Mouse (Mus musculus) testis, postnatal 10 days (tissue): ENCODE measurements around the gene Tradd.

Source experiments
- DNase-seq: peaks from one replicate; pipeline ENCODE4 v3.0.0; 2021; ENCODE audit warnings: low spot score

Tradd gene

GRCm38 (mm10) chr8:105270101-105270915 is 5.9 kb upstream of the Tradd start:
- DNase-seq: no peak

- DNase-seq: no peak
Measured at GRCm38 (mm10) chr8:105269461-105269947, 5.1 kb upstream of the Tradd start, which contains the start of gene Hsf4. Hsf4 (plus strand) TSS chr8:105269801.

- no peak for DNase-seq
Measured at GRCm38 (mm10) chr8:105269075-105269458, 4.7 kb upstream of the Tradd start.

- DNase-seq: no peak
Measured at GRCm38 (mm10) chr8:105268342-105269074, 4.1 kb upstream of the Tradd start.

GRCm38 (mm10) chr8:105266775-105267174 is 2.4 kb upstream of the Tradd start:
- no peak for DNase-seq

GRCm38 (mm10) chr8:105265128-105265527 is 719 bp upstream of the Tradd start:
- DNase-seq: no peak

- peak; percentile 30 for DNase-seq
Measured at GRCm38 (mm10) chr8:105263244-105263912, 1.0 kb downstream of the Tradd start.

- peak; percentile 38 for DNase-seq
Measured at GRCm38 (mm10) chr8:105261326-105261980, 3.0 kb downstream of the Tradd start.

- DNase-seq: peak; percentile 37
Measured at GRCm38 (mm10) chr8:105260371-105261099, 3.9 kb downstream of the Tradd start.

- DNase-seq: peak; percentile 93
Measured at GRCm38 (mm10) chr8:105259721-105260320, 4.6 kb downstream of the Tradd start.

- peak; percentile 55 for DNase-seq
Measured at GRCm38 (mm10) chr8:105258911-105259720, 5.3 kb downstream of the Tradd start.

GRCm38 (mm10) chr8:105257318-105258114 is 6.9 kb downstream of the Tradd start:
- peak; percentile 30 for DNase-seq

GRCm38 (mm10) chr8:105254966-105255350 is 9.5 kb downstream of the Tradd start, which contains the start of gene B3gnt9:
B3gnt9 (minus strand) TSS chr8:105255153.
- peak; percentile 83 for DNase-seq

- peak; percentile 97 for DNase-seq
Measured at GRCm38 (mm10) chr8:105254152-105254965, 10.1 kb downstream of the Tradd start.

- no peak for DNase-seq
Measured at GRCm38 (mm10) chr8:105253766-105254151, 10.7 kb downstream of the Tradd start.

- DNase-seq: no peak
Measured at GRCm38 (mm10) chr8:105252680-105253537, 11.5 kb downstream of the Tradd start.

- DNase-seq: no peak
Measured at GRCm38 (mm10) chr8:105251954-105252353, 12.5 kb downstream of the Tradd start.
